Mouse (Mus musculus): Measurements from ENCODE around the gene Adam11. TPM values are rescaled to one million over a fixed set of nuclear protein-coding genes. Genes with fewer than 3 reads are reported as not detected.
A peak's percentile ranks its signal among the peaks of the same experiment; 100 is the strongest.

Adam11 gene
- polyA plus RNA-seq, 1 experiment from 2014 or later, result 8.1 TPM

DNA sequence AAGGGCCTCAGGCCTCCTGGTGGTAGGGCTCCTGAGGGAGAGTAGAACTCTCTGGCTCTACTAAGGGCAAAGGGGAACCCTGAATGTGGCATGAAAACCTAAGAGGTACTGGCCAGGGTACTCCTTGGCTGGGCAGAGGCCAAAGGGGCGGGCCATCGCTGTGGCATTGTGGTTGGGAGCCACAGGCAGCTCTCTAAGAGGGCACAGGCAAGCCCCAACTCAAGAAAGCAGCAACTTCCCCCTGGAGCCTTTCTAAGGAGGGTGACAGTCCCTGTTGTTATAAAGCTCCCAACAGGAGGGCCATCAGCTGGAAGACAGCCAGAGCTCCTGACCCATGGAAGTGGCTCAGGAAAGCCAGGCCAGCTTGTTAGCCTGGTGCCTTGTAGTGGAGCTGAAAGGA is 2.3 kb upstream of the Adam11 start:
- ATAC-seq (ENCODE audit: low read depth) (no peak), DNase-seq (ENCODE audit: low spot score) (no peak)
- H3K9me3 ChIP-seq (ENCODE audit: control insufficient read depth, low read length), result no peaks in the 10 kb centered on the region
- WGBS, result 84% methylated on average over 2 of the region's 2 CpGs
- no peak overlapping the region for H3K4me2 ChIP-seq (ENCODE audit: low read depth, low read length)
- no peak overlapping the region for H3K9ac ChIP-seq (ENCODE audit: low read depth, low read length)
- no peaks in the 10 kb centered on the region for H3K36me3 ChIP-seq (ENCODE audit: control insufficient read depth, insufficient read depth, low read length)
- peaks cover 8% of the 10 kb centered on the region for H3K4me1 ChIP-seq (ENCODE audit: control insufficient read depth, insufficient read depth, low read length)
- H3K27ac ChIP-seq (replicated peaks; ENCODE audit: low read depth, low read length), result no peak overlapping the region
- no peak overlapping the region for H3K4me3 ChIP-seq (ENCODE audit: low read depth, low read length)
- peaks cover 17% of the 10 kb centered on the region; the same call in 1 of the 2 replicates for H3K27me3 ChIP-seq (replicated peaks; ENCODE audit: control insufficient read depth, insufficient read depth, low read length)

DNA sequence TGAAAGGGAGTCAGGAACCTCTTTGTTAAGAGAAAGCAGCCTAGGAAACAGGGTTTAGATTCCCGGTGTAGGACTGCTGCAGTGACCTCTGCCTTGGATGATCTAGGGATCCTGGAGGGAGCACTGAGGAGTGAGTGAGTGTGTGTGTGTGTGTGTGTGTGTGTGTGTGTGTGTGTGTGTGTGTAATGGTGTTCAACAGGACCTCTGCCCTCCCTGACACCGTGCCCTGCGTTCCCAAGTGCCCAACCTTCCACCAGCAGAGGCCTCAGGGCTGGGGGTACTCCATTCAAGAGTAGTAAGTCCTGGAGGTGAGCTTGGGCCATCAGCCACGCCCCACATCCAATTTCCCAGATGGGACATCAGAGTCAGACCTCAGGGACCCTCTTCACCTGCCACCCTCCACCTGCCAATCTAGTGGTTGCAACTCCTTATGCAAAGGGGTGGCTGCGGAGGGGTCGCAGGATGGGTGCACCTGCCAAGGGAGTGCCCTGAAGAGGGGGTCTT is 382 bp upstream of the Adam11 start:
- H3K4me1 ChIP-seq (ENCODE audit: control insufficient read depth, insufficient read depth, low read length), result no peaks in the 10 kb centered on the region
- H3K36me3 ChIP-seq (ENCODE audit: control insufficient read depth, insufficient read depth, low read length), result no peaks in the 10 kb centered on the region
- H3K4me3 ChIP-seq (ENCODE audit: low read depth, low read length), result peak overlapping the region; percentile 60
- DNase-seq (ENCODE audit: low spot score), result no peak
- H3K27me3 ChIP-seq (replicated peaks; ENCODE audit: control insufficient read depth, insufficient read depth, low read length), result peaks cover 17% of the 10 kb centered on the region; the same call in 1 of the 2 replicates
- 0 out of 2 replicates have a peak, but pooled peaks have one; percentile 2 for ATAC-seq (ENCODE audit: low read depth)
- no peaks in the 10 kb centered on the region for H3K9me3 ChIP-seq (ENCODE audit: control insufficient read depth, low read length)
- peak overlapping the region; percentile 73 for H3K9ac ChIP-seq (ENCODE audit: low read depth, low read length)
- no peak overlapping the region for H3K27ac ChIP-seq (replicated peaks; ENCODE audit: low read depth, low read length)
- WGBS, result 21% methylated on average over 6 of the region's 6 CpGs
- H3K4me2 ChIP-seq (ENCODE audit: low read depth, low read length), result peak overlapping the region; percentile 100

DNA sequence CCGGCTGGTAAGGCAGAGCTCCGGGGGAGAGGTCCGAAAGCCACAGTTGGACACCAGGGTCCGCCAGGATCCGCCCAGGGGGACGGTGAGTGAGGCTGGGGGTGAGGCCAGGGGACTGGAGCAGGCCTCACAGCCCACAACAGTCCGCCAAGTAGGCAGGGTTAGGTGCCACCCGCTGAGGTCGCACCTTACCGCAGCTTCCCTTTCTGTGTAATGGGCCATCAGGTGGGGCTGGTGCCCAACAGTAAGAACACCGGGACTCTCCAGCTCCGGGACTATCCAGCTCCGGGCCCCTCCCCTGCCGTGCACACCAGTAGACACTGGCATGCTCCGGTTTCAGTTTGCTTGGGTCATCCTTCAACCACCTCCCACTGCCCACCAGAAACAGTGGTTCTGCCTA is 1.0 kb downstream of the Adam11 start:
- DNase-seq (ENCODE audit: low spot score), result no peak
- no peak overlapping the region for H3K27ac ChIP-seq (replicated peaks; ENCODE audit: low read depth, low read length)
- no peaks in the 10 kb centered on the region for H3K4me1 ChIP-seq (ENCODE audit: control insufficient read depth, insufficient read depth, low read length)
- H3K4me3 ChIP-seq (ENCODE audit: low read depth, low read length), result peak overlapping the region; percentile 60
- ATAC-seq (ENCODE audit: low read depth), result 0 out of 2 replicates have a peak, but pooled peaks have one; percentile 9
- 12% methylated on average over 12 of the region's 15 CpGs for WGBS
- H3K9me3 ChIP-seq (ENCODE audit: control insufficient read depth, low read length), result no peaks in the 10 kb centered on the region
- H3K4me2 ChIP-seq (ENCODE audit: low read depth, low read length), result peak overlapping the region; percentile 100
- peak overlapping the region; percentile 73 for H3K9ac ChIP-seq (ENCODE audit: low read depth, low read length)
- no peaks in the 10 kb centered on the region for H3K36me3 ChIP-seq (ENCODE audit: control insufficient read depth, insufficient read depth, low read length)
- peaks cover 17% of the 10 kb centered on the region; the same call in 1 of the 2 replicates for H3K27me3 ChIP-seq (replicated peaks; ENCODE audit: control insufficient read depth, insufficient read depth, low read length)

DNA sequence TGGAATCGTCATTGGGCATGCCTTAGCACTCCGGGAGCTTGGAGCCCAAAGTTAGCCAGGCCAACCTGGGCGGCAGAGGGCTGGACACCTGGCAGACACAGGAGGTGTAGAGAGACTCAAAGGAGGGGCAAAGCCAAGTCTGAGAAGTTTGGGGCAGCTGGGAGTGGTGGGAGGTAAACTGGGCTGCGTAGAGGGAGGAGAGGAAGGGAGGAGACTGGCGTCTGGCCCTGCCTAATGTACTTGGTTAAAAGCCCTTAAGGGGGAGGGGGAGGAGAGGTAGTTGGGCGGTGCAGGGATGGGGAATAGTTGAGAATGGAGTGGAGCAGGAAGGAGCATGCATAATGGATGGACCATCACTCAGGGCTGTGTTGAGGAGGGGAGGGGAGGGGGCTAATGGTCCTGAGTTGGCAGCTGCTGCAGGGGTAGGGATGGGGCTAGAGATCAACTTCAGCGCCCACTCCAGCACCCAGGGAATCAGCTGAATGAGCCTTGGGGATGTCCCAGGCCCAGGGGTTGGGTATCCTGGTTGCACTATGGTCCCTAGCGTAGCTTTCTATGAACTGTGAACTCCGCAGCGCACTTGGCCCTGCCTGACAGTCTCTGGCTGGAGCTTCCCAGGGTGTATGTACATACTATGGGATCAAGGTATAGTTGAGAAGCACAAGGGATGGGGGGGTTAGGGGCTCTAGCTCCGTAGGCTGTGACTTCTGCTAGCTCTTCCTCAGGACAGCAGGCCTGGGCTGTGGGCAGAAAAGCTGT is 1.9 kb downstream of the Adam11 start:
- Histone ChIP-seq H3K4me1 (ENCODE audit: control insufficient read depth, insufficient read depth, low read length) (no peaks in the 10 kb centered on the region), H3K9me3 (ENCODE audit: control insufficient read depth, low read length) (no peaks in the 10 kb centered on the region), H3K36me3 (ENCODE audit: control insufficient read depth, insufficient read depth, low read length) (no peaks in the 10 kb centered on the region), H3K9ac (ENCODE audit: low read depth, low read length) (no peak overlapping the region), H3K4me3 (ENCODE audit: low read depth, low read length) (no peak overlapping the region), H3K27me3 (replicated peaks; ENCODE audit: control insufficient read depth, insufficient read depth, low read length) (peaks cover 17% of the 10 kb centered on the region; the same call in 1 of the 2 replicates), H3K27ac (replicated peaks; ENCODE audit: low read depth, low read length) (no peak overlapping the region), H3K4me2 (ENCODE audit: low read depth, low read length) (no peak overlapping the region)
- ATAC-seq (ENCODE audit: low read depth), result peak; percentile 33; the same call in 1 of the 2 replicates
- WGBS, result 56% methylated on average over 10 of the region's 11 CpGs
- DNase-seq (ENCODE audit: low spot score), result no peak

DNA sequence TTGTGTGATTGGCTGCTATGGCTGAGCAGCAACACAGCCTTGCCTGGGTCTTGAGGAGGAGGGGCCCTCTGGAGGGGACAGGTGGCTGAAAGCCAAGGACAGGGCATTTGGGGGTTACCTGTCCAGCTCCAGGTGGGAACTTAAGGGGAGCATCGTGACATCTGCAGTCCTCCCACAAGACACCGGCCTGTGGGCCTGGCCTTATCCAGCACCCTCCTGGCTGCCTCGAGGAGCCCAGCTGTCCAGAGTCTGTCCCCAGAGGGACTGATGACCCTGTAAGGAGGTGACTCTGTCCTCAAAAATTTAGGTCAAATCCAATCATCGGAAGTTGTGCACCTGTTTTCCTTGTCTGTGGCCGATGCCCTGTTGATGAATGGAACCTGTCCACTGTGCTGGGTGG is 4.2 kb downstream of the Adam11 start:
- Histone ChIP-seq H3K4me1 (ENCODE audit: control insufficient read depth, insufficient read depth, low read length) (peaks cover under 1% of the 10 kb centered on the region; the same call in 1 of the 2 replicates), H3K27me3 (replicated peaks; ENCODE audit: control insufficient read depth, insufficient read depth, low read length) (peaks cover 17% of the 10 kb centered on the region; the same call in 1 of the 2 replicates), H3K4me2 (ENCODE audit: low read depth, low read length) (no peak overlapping the region), H3K9me3 (ENCODE audit: control insufficient read depth, low read length) (no peaks in the 10 kb centered on the region), H3K9ac (ENCODE audit: low read depth, low read length) (no peak overlapping the region), H3K27ac (replicated peaks; ENCODE audit: low read depth, low read length) (no peak overlapping the region), H3K4me3 (ENCODE audit: low read depth, low read length) (no peak overlapping the region), H3K36me3 (ENCODE audit: control insufficient read depth, insufficient read depth, low read length) (no peaks in the 10 kb centered on the region)
- no peak for ATAC-seq (ENCODE audit: low read depth)
- DNase-seq (ENCODE audit: low spot score), result no peak
- 85% methylated on average over 5 of the region's 5 CpGs for WGBS

DNA sequence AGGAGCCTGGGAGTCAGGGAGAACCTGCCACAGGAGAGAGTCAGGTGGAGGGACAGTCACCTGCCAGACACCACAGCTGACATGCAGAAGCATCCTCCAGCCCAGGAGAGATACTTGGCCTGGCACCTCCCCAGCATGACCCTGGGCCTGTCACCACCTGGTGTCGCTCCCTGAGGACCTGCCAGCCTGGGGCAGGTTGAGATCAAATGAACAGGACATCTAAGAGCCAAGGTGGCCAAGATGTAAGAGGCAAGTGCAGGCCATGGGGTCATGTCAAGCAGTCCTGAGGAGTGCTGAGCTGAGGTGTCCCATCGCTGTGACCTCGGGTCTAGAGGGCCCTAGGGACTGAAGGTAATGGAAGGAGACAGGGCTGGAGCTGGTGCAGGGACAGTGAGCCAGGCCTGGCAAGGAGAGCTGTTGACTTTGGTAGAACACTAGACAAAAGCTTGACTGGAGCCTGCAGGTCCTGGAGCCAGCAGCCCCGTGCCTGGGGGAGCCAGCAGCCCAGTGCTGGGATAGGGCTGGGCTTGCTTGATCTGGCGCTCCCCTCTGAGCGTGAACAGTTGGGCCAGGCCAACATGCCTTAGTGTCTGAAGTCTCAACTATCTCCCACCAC is 5.9 kb downstream of the Adam11 start:
- H3K4me3 ChIP-seq (ENCODE audit: low read depth, low read length), result no peak overlapping the region
- H3K9me3 ChIP-seq (ENCODE audit: control insufficient read depth, low read length), result no peaks in the 10 kb centered on the region
- DNase-seq (ENCODE audit: low spot score), result no peak
- no peak overlapping the region for H3K4me2 ChIP-seq (ENCODE audit: low read depth, low read length)
- no peak overlapping the region for H3K9ac ChIP-seq (ENCODE audit: low read depth, low read length)
- peaks cover 9% of the 10 kb centered on the region for H3K4me1 ChIP-seq (ENCODE audit: control insufficient read depth, insufficient read depth, low read length)
- peaks cover 11% of the 10 kb centered on the region; the same call in 1 of the 2 replicates for H3K27me3 ChIP-seq (replicated peaks; ENCODE audit: control insufficient read depth, insufficient read depth, low read length)
- H3K27ac ChIP-seq (replicated peaks; ENCODE audit: low read depth, low read length), result no peak overlapping the region
- WGBS, result 72% methylated on average over 3 of the region's 6 CpGs
- H3K36me3 ChIP-seq (ENCODE audit: control insufficient read depth, insufficient read depth, low read length), result no peaks in the 10 kb centered on the region
- no peak for ATAC-seq (ENCODE audit: low read depth)

DNA sequence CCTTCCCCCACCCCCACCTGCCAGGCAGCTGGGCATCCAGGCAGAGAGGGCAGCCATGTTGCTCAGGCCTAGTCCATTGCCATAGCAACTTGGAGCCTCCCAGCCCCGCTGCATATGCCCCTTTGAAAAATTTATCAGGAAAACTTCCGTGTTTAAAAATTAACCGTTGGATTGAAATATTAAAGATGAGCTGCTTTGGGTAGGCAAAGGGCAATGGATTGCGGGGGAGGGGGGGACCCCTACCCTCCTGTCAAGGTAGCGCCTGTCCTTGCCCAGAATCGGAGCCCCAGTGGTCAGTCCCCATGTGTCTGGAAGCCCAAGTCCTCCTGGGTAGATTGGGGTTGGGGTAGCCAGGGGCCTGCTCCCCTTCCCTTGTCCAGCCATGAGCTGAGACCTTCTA is 7.9 kb downstream of the Adam11 start:
- Histone ChIP-seq H3K4me2 (ENCODE audit: low read depth, low read length) (no peak overlapping the region), H3K4me3 (ENCODE audit: low read depth, low read length) (no peak overlapping the region), H3K27me3 (replicated peaks; ENCODE audit: control insufficient read depth, insufficient read depth, low read length) (peaks cover 6% of the 10 kb centered on the region; the same call in 1 of the 2 replicates), H3K4me1 (ENCODE audit: control insufficient read depth, insufficient read depth, low read length) (peaks cover 9% of the 10 kb centered on the region), H3K9me3 (ENCODE audit: control insufficient read depth, low read length) (no peaks in the 10 kb centered on the region), H3K36me3 (ENCODE audit: control insufficient read depth, insufficient read depth, low read length) (no peaks in the 10 kb centered on the region), H3K9ac (ENCODE audit: low read depth, low read length) (no peak overlapping the region), H3K27ac (replicated peaks; ENCODE audit: low read depth, low read length) (no peak overlapping the region)
- ATAC-seq (ENCODE audit: low read depth), result no peak
- 82% methylated on average over 6 of the region's 6 CpGs for WGBS
- DNase-seq (ENCODE audit: low spot score), result no peak

DNA sequence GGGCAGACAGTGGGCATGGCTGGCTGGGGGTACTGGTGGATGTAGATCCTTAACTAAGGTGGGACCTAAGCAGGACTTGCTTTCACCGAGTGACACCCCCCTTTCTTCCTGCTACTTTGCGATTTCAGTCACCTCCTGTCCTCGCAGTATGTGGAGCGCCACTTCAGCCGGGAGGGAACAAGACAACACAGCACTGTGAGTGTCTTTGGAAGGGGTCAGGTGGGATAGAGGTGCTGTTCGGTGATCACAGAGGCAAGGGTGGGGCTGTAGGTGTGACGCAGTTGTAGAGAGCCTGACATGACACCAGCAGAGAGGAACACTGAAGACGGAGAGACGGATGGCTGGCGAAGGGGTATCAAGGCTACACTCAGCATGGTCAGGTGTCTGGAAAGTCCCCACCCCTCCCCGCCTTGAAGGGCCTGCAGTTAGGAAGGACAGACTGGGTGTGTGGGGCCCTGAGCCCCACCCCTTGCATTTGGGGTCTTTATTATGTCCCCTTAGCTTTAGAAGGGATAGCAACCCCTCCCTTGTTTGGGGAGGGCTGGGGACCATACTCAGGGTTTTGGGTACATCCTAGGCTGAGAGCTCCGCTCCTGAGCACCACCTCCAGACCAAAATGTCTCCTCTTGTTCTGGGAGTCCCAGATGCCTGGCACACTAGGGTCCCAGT is 8.9 kb downstream of the Adam11 start:
- H3K9me3 ChIP-seq (ENCODE audit: control insufficient read depth, low read length), result no peaks in the 10 kb centered on the region
- H3K27ac ChIP-seq (replicated peaks; ENCODE audit: low read depth, low read length), result no peak overlapping the region
- no peak for DNase-seq (ENCODE audit: low spot score)
- no peak overlapping the region for H3K4me2 ChIP-seq (ENCODE audit: low read depth, low read length)
- 80% methylated on average over 12 of the region's 12 CpGs for WGBS
- H3K4me1 ChIP-seq (ENCODE audit: control insufficient read depth, insufficient read depth, low read length), result peaks cover 9% of the 10 kb centered on the region
- peaks cover 6% of the 10 kb centered on the region; the same call in 1 of the 2 replicates for H3K27me3 ChIP-seq (replicated peaks; ENCODE audit: control insufficient read depth, insufficient read depth, low read length)
- no peak for ATAC-seq (ENCODE audit: low read depth)
- H3K36me3 ChIP-seq (ENCODE audit: control insufficient read depth, insufficient read depth, low read length), result no peaks in the 10 kb centered on the region
- H3K9ac ChIP-seq (ENCODE audit: low read depth, low read length), result no peak overlapping the region
- H3K4me3 ChIP-seq (ENCODE audit: low read depth, low read length), result no peak overlapping the region
